Mouse (Mus musculus) embryo, embryonic 10.5 days (tissue): ENCODE results near the gene Sorbs2.
A peak's percentile ranks its signal among the peaks of the same experiment; 100 is the strongest.

Experiments
- DNase-seq: peaks from one replicate; pipeline ENCODE4 v3.0.0-alpha.2; 2015; ENCODE audit warnings: low spot score

The Sorbs2 gene

GRCm38 (mm10) chr8:45755972-45756371, 248.4 kb downstream of the Sorbs2 start:
- no peak for DNase-seq

GRCm38 (mm10) chr8:45760622-45761021, 253.0 kb downstream of the Sorbs2 start:
- DNase-seq = no peak

- no peak for DNase-seq
Measured at GRCm38 (mm10) chr8:45761053-45761452, 253.5 kb downstream of the Sorbs2 start.

- DNase-seq = no peak
Measured at GRCm38 (mm10) chr8:45762982-45763689, 255.5 kb downstream of the Sorbs2 start.

GRCm38 (mm10) chr8:45763690-45764342, 256.2 kb downstream of the Sorbs2 start:
- no peak for DNase-seq

GRCm38 (mm10) chr8:45766138-45766537, 258.6 kb downstream of the Sorbs2 start:
- DNase-seq = no peak

- no peak for DNase-seq
Measured at GRCm38 (mm10) chr8:45774841-45775240, 267.3 kb downstream of the Sorbs2 start.

GRCm38 (mm10) chr8:45775481-45775880, 267.9 kb downstream of the Sorbs2 start:
- no peak for DNase-seq

GRCm38 (mm10) chr8:45776366-45776765, 268.8 kb downstream of the Sorbs2 start:
- no peak for DNase-seq

- DNase-seq = no peak
Measured at GRCm38 (mm10) chr8:45776977-45777376, 269.4 kb downstream of the Sorbs2 start.

GRCm38 (mm10) chr8:45780585-45780984, 273.0 kb downstream of the Sorbs2 start:
- peak; percentile 86 for DNase-seq

GRCm38 (mm10) chr8:45788610-45789009, 281.0 kb downstream of the Sorbs2 start:
- no peak for DNase-seq

- no peak for DNase-seq
Measured at GRCm38 (mm10) chr8:45794847-45795246, 287.3 kb downstream of the Sorbs2 start.

GRCm38 (mm10) chr8:45796331-45796740, 288.7 kb downstream of the Sorbs2 start:
- peak; percentile 75 for DNase-seq

- no peak for DNase-seq
Measured at GRCm38 (mm10) chr8:45799517-45799916, 291.9 kb downstream of the Sorbs2 start.

GRCm38 (mm10) chr8:45808597-45808996, 301.0 kb downstream of the Sorbs2 start:
- DNase-seq = no peak

- DNase-seq = peak; percentile 85
Measured at GRCm38 (mm10) chr8:45816765-45817426, 309.3 kb downstream of the Sorbs2 start.

GRCm38 (mm10) chr8:45821650-45822049, 314.1 kb downstream of the Sorbs2 start:
- DNase-seq = no peak

- DNase-seq = no peak
Measured at GRCm38 (mm10) chr8:45829985-45830548, 322.5 kb downstream of the Sorbs2 start.

- DNase-seq = no peak
Measured at GRCm38 (mm10) chr8:45833896-45834295, 326.3 kb downstream of the Sorbs2 start.

- DNase-seq = no peak
Measured at GRCm38 (mm10) chr8:45843306-45843705, 335.7 kb downstream of the Sorbs2 start.

GRCm38 (mm10) chr8:45844097-45844885, 336.7 kb downstream of the Sorbs2 start:
- DNase-seq = no peak
